Mouse (Mus musculus): ENCODE measurements around the gene Tnfaip6.
A peak's percentile ranks its signal among the peaks of the same experiment; 100 is the strongest.
"Not testable (repeated sequence)": the region's sequence is repeated elsewhere in the genome, so short reads cannot be mapped to it uniquely, and the experiment has no call there.

Gene Tnfaip6

GRCm38 (mm10) chr2:52037882-52038281 is at the start of gene Tnfaip6:
TSS of gene Tnfaip6 (plus strand) at chr2:52038009.
- peak; percentile 13 for DNase-seq (ENCODE audit: low spot score)

- DNase-seq (ENCODE audit: low spot score) = no peak
Observed at GRCm38 (mm10) chr2:51989559-51989958, 48.2 kb upstream of the Tnfaip6 start.

GRCm38 (mm10) chr2:51991447-51991846 is 46.4 kb upstream of the Tnfaip6 start:
- DNase-seq (ENCODE audit: low spot score) = no peak

- no peak for DNase-seq (ENCODE audit: low spot score)
Observed at GRCm38 (mm10) chr2:51999996-52000395, 37.8 kb upstream of the Tnfaip6 start.

GRCm38 (mm10) chr2:52001521-52001920 is 36.3 kb upstream of the Tnfaip6 start:
- DNase-seq (ENCODE audit: low spot score) = no peak

- not testable (repeated sequence) for DNase-seq (ENCODE audit: low spot score)
Observed at GRCm38 (mm10) chr2:52002299-52002698, 35.5 kb upstream of the Tnfaip6 start.

- DNase-seq (ENCODE audit: low spot score) = no peak
Observed at GRCm38 (mm10) chr2:52006380-52006779, 31.4 kb upstream of the Tnfaip6 start.

- DNase-seq (ENCODE audit: low spot score) = not testable (repeated sequence)
Observed at GRCm38 (mm10) chr2:52011820-52012219, 26.0 kb upstream of the Tnfaip6 start.

GRCm38 (mm10) chr2:52013306-52013820 is 24.4 kb upstream of the Tnfaip6 start:
- no peak for DNase-seq (ENCODE audit: low spot score)

GRCm38 (mm10) chr2:52016361-52016760 is 21.4 kb upstream of the Tnfaip6 start:
- DNase-seq (ENCODE audit: low spot score) = no peak

- DNase-seq (ENCODE audit: low spot score) = no peak
Observed at GRCm38 (mm10) chr2:52027061-52027460, 10.7 kb upstream of the Tnfaip6 start.

GRCm38 (mm10) chr2:52029426-52029825 is 8.4 kb upstream of the Tnfaip6 start:
- DNase-seq (ENCODE audit: low spot score) = no peak

GRCm38 (mm10) chr2:52031491-52031890 is 6.3 kb upstream of the Tnfaip6 start:
- DNase-seq (ENCODE audit: low spot score) = no peak

GRCm38 (mm10) chr2:52034601-52035000 is 3.2 kb upstream of the Tnfaip6 start:
- no peak for DNase-seq (ENCODE audit: low spot score)

- DNase-seq (ENCODE audit: low spot score) = no peak
Observed at GRCm38 (mm10) chr2:52035144-52035543, 2.7 kb upstream of the Tnfaip6 start.

GRCm38 (mm10) chr2:52036929-52037595 is 747 bp upstream of the Tnfaip6 start:
- no peak for DNase-seq (ENCODE audit: low spot score)

- DNase-seq (ENCODE audit: low spot score) = no peak
Observed at GRCm38 (mm10) chr2:52038558-52038957, 749 bp downstream of the Tnfaip6 start.

GRCm38 (mm10) chr2:52039083-52039801 is 1.4 kb downstream of the Tnfaip6 start:
- no peak for DNase-seq (ENCODE audit: low spot score)

- no peak for DNase-seq (ENCODE audit: low spot score)
Observed at GRCm38 (mm10) chr2:52042132-52042531, 4.3 kb downstream of the Tnfaip6 start.

GRCm38 (mm10) chr2:52042714-52043113 is 4.9 kb downstream of the Tnfaip6 start:
- DNase-seq (ENCODE audit: low spot score) = no peak

- no peak for DNase-seq (ENCODE audit: low spot score)
Observed at GRCm38 (mm10) chr2:52043485-52043884, 5.7 kb downstream of the Tnfaip6 start.

- DNase-seq (ENCODE audit: low spot score) = no peak
Observed at GRCm38 (mm10) chr2:52046032-52046431, 8.2 kb downstream of the Tnfaip6 start.

- no peak for DNase-seq (ENCODE audit: low spot score)
Observed at GRCm38 (mm10) chr2:52050823-52051222, 13.0 kb downstream of the Tnfaip6 start.
